Mouse (Mus musculus) liver, adult 2 months (tissue): ENCODE measurements around the gene Scn3a. TPM values are rescaled to one million over a fixed set of nuclear protein-coding genes. Genes with fewer than 3 reads are reported as not detected.
A peak's percentile ranks its signal among the peaks of the same experiment; 100 is the strongest.

ENCODE experiments used
- DNase-seq: peaks from one replicate; pipeline ENCODE4 v3.0.0-alpha.2; 2011; ENCODE audit warnings: low read depth, low spot score; ENCODE audit errors: extremely low read depth
- H3K27ac ChIP-seq: fragments of 200-500 bp; replicated peaks from 2 replicates; pipeline ENCODE4 v1.5.1; 2012; ENCODE audit warnings: low read depth, mild to moderate bottlenecking, control low read depth, inconsistent platforms, low read length; ENCODE audit not compliant: insufficient read depth
- H3K27me3 ChIP-seq: fragments of 200-500 bp; 2 replicates; pipeline ENCODE4 v1.6.1; 2012; ENCODE audit warnings: mild to moderate bottlenecking, moderate library complexity, low read length, inconsistent platforms; ENCODE audit not compliant: control insufficient read depth, insufficient read depth
- H3K36me3 ChIP-seq: fragments of 200-500 bp; 2 replicates; pipeline ENCODE4 v1.6.1; 2012; ENCODE audit warnings: low read length, inconsistent platforms; ENCODE audit not compliant: control insufficient read depth, insufficient read depth
- H3K4me1 ChIP-seq: fragments of 200-500 bp; 2 replicates; pipeline ENCODE4 v1.6.1; 2011; ENCODE audit warnings: low read length; ENCODE audit not compliant: control insufficient read depth, insufficient read depth
- H3K4me3 ChIP-seq: fragments of 200-500 bp; 2 replicates; pipeline ENCODE4 v1.5.1; 2011; ENCODE audit warnings: low read depth, mild to moderate bottlenecking, control low read depth, low read length, moderate library complexity; ENCODE audit not compliant: insufficient read depth
- H3K79me2 ChIP-seq: fragments of 200-500 bp; 2 replicates; pipeline ENCODE4 v1.6.1; 2012; ENCODE audit warnings: inconsistent platforms, mild to moderate bottlenecking, low read length, moderate library complexity; ENCODE audit not compliant: control insufficient read depth, insufficient read depth
- H3K9ac ChIP-seq: fragments of 200-500 bp; 2 replicates; pipeline ENCODE4 v1.6.1; 2012; ENCODE audit warnings: low read depth, mild to moderate bottlenecking, control low read depth, inconsistent platforms, low read length
- CTCF ChIP-seq: fragments of 200-500 bp; IDR thresholded peaks from 2 replicates; pipeline ENCODE4 v1.5.1; 2011; ENCODE audit warnings: low read depth, low read length, control low read depth
- POLR2A ChIP-seq: fragments of 200-500 bp; IDR thresholded peaks from 2 replicates; pipeline ENCODE4 v1.6.1; 2011; ENCODE audit warnings: low read length, control low read depth; ENCODE audit not compliant: insufficient read depth; ENCODE audit errors: extremely low read depth
- WGBS: fragments of 180-500 bp; shearing (Covaris S2); methylation state at CpG from one replicate; pipeline ENCODE4 v1.1.7; 2018; 5-methylcytosine and 5-hydroxymethylcytosine counted together
- polyA plus RNA-seq: library from polyadenylated mRNA; depleted of rRNA; stranded (reverse); fragments of >200 nt; gene quantifications from 2 replicates; pipeline ENCODE4 v1.2.3, GENCODE M21; 2012; rRNA removed
- total RNA-seq: library from RNA; depleted of rRNA; stranded (reverse); fragments of >200 nt; gene quantifications from 2 replicates; pipeline ENCODE4 v1.2.3, GENCODE M21; 2014; rRNA removed

Gene Scn3a
- total RNA-seq (0.18 and 0.20 TPM in 2 replicates), polyA plus RNA-seq (0.05 TPM in 2 replicates)

GRCm38 (mm10) chr2:65566793-65567787 lies at the start of gene Scn3a:
Scn3a (minus strand) TSS chr2:65567627.
- Histone ChIP-seq H3K36me3 (no peaks in the 10 kb centered on the region), H3K4me3 (no peak within 1 kb of the TSS), H3K27ac (no peak within 1 kb of the TSS), H3K27me3 (no peaks in the 10 kb centered on the region), H3K4me1 (no peaks in the 10 kb centered on the region), H3K9ac (no peak within 1 kb of the TSS), H3K79me2 (no peaks in the 10 kb centered on the region)
- DNase-seq, result no peak
- no peak for TF ChIP-seq POLR2A
- TF ChIP-seq CTCF, result peak; percentile 51; the same call in 1 of the 2 replicates
- WGBS, result 33% methylated on average over 16 of the region's 16 CpGs

GRCm38 (mm10) chr2:65611887-65612286 lies 44.5 kb upstream of the Scn3a start:
- H3K4me3 ChIP-seq, result no peak overlapping the region
- no peaks in the 10 kb centered on the region for H3K36me3 ChIP-seq
- 75% methylated on average over 4 of the region's 4 CpGs for WGBS
- no peak for DNase-seq
- no peak overlapping the region for H3K9ac ChIP-seq
- no peak for TF ChIP-seq POLR2A
- no peak for TF ChIP-seq CTCF
- no peaks in the 10 kb centered on the region for H3K79me2 ChIP-seq
- no peaks in the 10 kb centered on the region for H3K4me1 ChIP-seq
- no peak overlapping the region for H3K27ac ChIP-seq
- H3K27me3 ChIP-seq, result no peaks in the 10 kb centered on the region

- H3K27me3 ChIP-seq, result no peaks in the 10 kb centered on the region
- no peak for DNase-seq
- no peaks in the 10 kb centered on the region for H3K79me2 ChIP-seq
- H3K36me3 ChIP-seq, result no peaks in the 10 kb centered on the region
- no peak overlapping the region for H3K4me3 ChIP-seq
- H3K4me1 ChIP-seq, result no peaks in the 10 kb centered on the region
- TF ChIP-seq CTCF (no peak), POLR2A (no peak)
- H3K9ac ChIP-seq, result no peak overlapping the region
- H3K27ac ChIP-seq, result no peak overlapping the region
Measured at GRCm38 (mm10) chr2:65607813-65608212, 40.4 kb upstream of the Scn3a start.

GRCm38 (mm10) chr2:65587679-65588078 lies 20.3 kb upstream of the Scn3a start:
- DNase-seq, result no peak
- Histone ChIP-seq H3K4me1 (no peaks in the 10 kb centered on the region), H3K79me2 (no peaks in the 10 kb centered on the region), H3K4me3 (no peak overlapping the region), H3K9ac (no peak overlapping the region), H3K27me3 (no peaks in the 10 kb centered on the region), H3K27ac (no peak overlapping the region), H3K36me3 (no peaks in the 10 kb centered on the region)
- no peak for TF ChIP-seq CTCF
- WGBS, result 76% methylated on average over 5 of the region's 5 CpGs

- no peak for DNase-seq
- no peak for TF ChIP-seq POLR2A
- TF ChIP-seq CTCF, result no peak
- Histone ChIP-seq H3K9ac (no peak overlapping the region), H3K4me1 (no peaks in the 10 kb centered on the region), H3K27ac (no peak overlapping the region), H3K27me3 (no peaks in the 10 kb centered on the region), H3K36me3 (no peaks in the 10 kb centered on the region), H3K4me3 (no peak overlapping the region), H3K79me2 (no peaks in the 10 kb centered on the region)
- 92% methylated on average over 4 of the region's 4 CpGs for WGBS
Measured at GRCm38 (mm10) chr2:65567925-65568324, 498 bp upstream of the Scn3a start.

GRCm38 (mm10) chr2:65563898-65564297 lies 3.5 kb downstream of the Scn3a start:
- DNase-seq, result no peak
- no peaks in the 10 kb centered on the region for H3K79me2 ChIP-seq
- no peaks in the 10 kb centered on the region for H3K4me1 ChIP-seq
- 72% methylated on average over 4 of the region's 4 CpGs for WGBS
- no peaks in the 10 kb centered on the region for H3K36me3 ChIP-seq
- TF ChIP-seq POLR2A (no peak), CTCF (no peak)
- no peaks in the 10 kb centered on the region for H3K27me3 ChIP-seq
- H3K4me3 ChIP-seq, result no peak overlapping the region
- H3K27ac ChIP-seq, result no peak overlapping the region
- no peak overlapping the region for H3K9ac ChIP-seq
